Mouse (Mus musculus): ENCODE data around the gene Olfr331. TPM values are rescaled to one million over a fixed set of nuclear protein-coding genes. Genes with fewer than 3 reads are reported as not detected.

Gene Olfr331
- polyA plus RNA-seq, 1 experiment from 2014 or later, result not detected

Other genes starting within 250 kb of the Olfr331 start
- not detected in 2 replicates for gene 4930438A08Rik, start 227.8 kb downstream of the Olfr331 start, polyA plus RNA-seq (2016; fragmentation: Nextera tagmentation; extraction: Ambion mirVana)
- gene Zfp692, start 195.5 kb downstream of the Olfr331 start, polyA plus RNA-seq (2016; fragmentation: Nextera tagmentation; extraction: Ambion mirVana), result 24.0 and 26.7 TPM in 2 replicates
- 22.1 and 25.7 TPM in 2 replicates for gene Zfp672, start 172.2 kb downstream of the Olfr331 start, polyA plus RNA-seq (2016; fragmentation: Nextera tagmentation; extraction: Ambion mirVana)
- 35.2 and 37.7 TPM in 2 replicates for gene Sh3bp5l, start 171.8 kb downstream of the Olfr331 start, polyA plus RNA-seq (2016; fragmentation: Nextera tagmentation; extraction: Ambion mirVana)
- not detected in 2 replicates for gene Lypd8, start 123.5 kb downstream of the Olfr331 start, polyA plus RNA-seq (2016; fragmentation: Nextera tagmentation; extraction: Ambion mirVana)
- not detected in 2 replicates for gene 1810065E05Rik, start 81.5 kb downstream of the Olfr331 start, polyA plus RNA-seq (2016; fragmentation: Nextera tagmentation; extraction: Ambion mirVana)
- not detected in 2 replicates for gene Gm12253, start 70.0 kb downstream of the Olfr331 start, polyA plus RNA-seq (2016; fragmentation: Nextera tagmentation; extraction: Ambion mirVana)
- not detected in 2 replicates for gene Lypd9, start 49.6 kb downstream of the Olfr331 start, polyA plus RNA-seq (2016; fragmentation: Nextera tagmentation; extraction: Ambion mirVana)
- gene Olfr30, start 40.3 kb downstream of the Olfr331 start, polyA plus RNA-seq (2016; fragmentation: Nextera tagmentation; extraction: Ambion mirVana), result not detected in 2 replicates
- not detected in 2 replicates for gene Olfr332, start 10.0 kb downstream of the Olfr331 start, polyA plus RNA-seq (2016; fragmentation: Nextera tagmentation; extraction: Ambion mirVana)
- gene Olfr330, start 32.3 kb upstream of the Olfr331 start, polyA plus RNA-seq (2016; fragmentation: Nextera tagmentation; extraction: Ambion mirVana), result not detected in 2 replicates
- not detected in 2 replicates for gene Olfr329-ps, start 43.9 kb upstream of the Olfr331 start, polyA plus RNA-seq (2016; fragmentation: Nextera tagmentation; extraction: Ambion mirVana)
- 0.05 TPM in 1 of 2 replicates, not detected in the other for gene Olfr328, start 53.1 kb upstream of the Olfr331 start, polyA plus RNA-seq (2016; fragmentation: Nextera tagmentation; extraction: Ambion mirVana)
- not detected in 2 replicates for gene Olfr224, start 68.0 kb upstream of the Olfr331 start, polyA plus RNA-seq (2016; fragmentation: Nextera tagmentation; extraction: Ambion mirVana)
- not detected in 2 replicates for gene Olfr325, start 75.2 kb upstream of the Olfr331 start, polyA plus RNA-seq (2016; fragmentation: Nextera tagmentation; extraction: Ambion mirVana)
- gene Olfr324, start 92.5 kb upstream of the Olfr331 start, polyA plus RNA-seq (2016; fragmentation: Nextera tagmentation; extraction: Ambion mirVana), result not detected in 2 replicates
- gene 2210407C18Rik, start 113.5 kb upstream of the Olfr331 start, polyA plus RNA-seq (2016; fragmentation: Nextera tagmentation; extraction: Ambion mirVana), result not detected in 2 replicates
- gene Olfr323, start 127.9 kb upstream of the Olfr331 start, polyA plus RNA-seq (2016; fragmentation: Nextera tagmentation; extraction: Ambion mirVana), result not detected in 2 replicates
- gene Trim58, start 137.9 kb upstream of the Olfr331 start, polyA plus RNA-seq (2016; fragmentation: Nextera tagmentation; extraction: Ambion mirVana), result 0.29 and 0.30 TPM in 2 replicates
- gene Olfr322, start 156.2 kb upstream of the Olfr331 start, polyA plus RNA-seq (2016; fragmentation: Nextera tagmentation; extraction: Ambion mirVana), result not detected in 2 replicates
- gene Olfr320, start 178.5 kb upstream of the Olfr331 start, polyA plus RNA-seq (2016; fragmentation: Nextera tagmentation; extraction: Ambion mirVana), result not detected in 2 replicates
- gene Olfr319, start 196.6 kb upstream of the Olfr331 start, polyA plus RNA-seq (2016; fragmentation: Nextera tagmentation; extraction: Ambion mirVana), result not detected in 2 replicates
- not detected in 2 replicates for gene Olfr318, start 221.4 kb upstream of the Olfr331 start, polyA plus RNA-seq (2016; fragmentation: Nextera tagmentation; extraction: Ambion mirVana)
- gene Olfr317, start 236.6 kb upstream of the Olfr331 start, polyA plus RNA-seq (2016; fragmentation: Nextera tagmentation; extraction: Ambion mirVana), result not detected in 2 replicates